Mouse (Mus musculus) megakaryocyte, embryonic 14.5 days (primary cell): ENCODE data around the gene Olfr967.

Experiments
- FLI1 ChIP-seq: IDR thresholded peaks from 2 replicates; pipeline ENCODE4 v1.6.1; 2012; ENCODE audit warnings: low read length, inconsistent platforms, mixed read lengths
- GATA1 ChIP-seq: IDR thresholded peaks from 3 replicates; pipeline ENCODE4 v1.6.1; 2012; ENCODE audit warnings: mixed read lengths, low read length, inconsistent platforms, borderline replicate concordance

- no peak for TF ChIP-seq GATA1
- TF ChIP-seq FLI1: no peak
Measured at GRCm38 (mm10) chr9:39740741-39741140, 5.3 kb upstream of the Olfr967 start.
